In genomic region chr13:54320212-54320611, GRCm38 (mm10) we compare ENCODE assay signal across 13 mouse cellular contexts. TPM values are rescaled to one million over a fixed set of nuclear protein-coding genes. Genes with fewer than 3 reads are reported as not detected.
DNase-seq lines count a peak whose midpoint lies in the region; TF ChIP-seq lines count a peak whose summit lies in the region.
"Had no signal": no experiment of that assay in that cellular context is flagged by ENCODE, and none has a peak within 500 bp of the region (broad histone marks: within the 10 kb centered on the region; RNA-seq: fewer than 3 reads in every experiment).

No protein-coding gene starts in this region.

- 57% methylated on average over 9 of the region's 9 CpGs for WGBS in lung, adult 2 months

- no peak overlapping the region for H3K27ac ChIP-seq in gastrocnemius, adult 2 months
- no peak overlapping the region for H3K27ac ChIP-seq in ES-Bruce4 (ENCODE audit: insufficient read depth, low read length)
- H3K27ac ChIP-seq in cortical plate, adult 2 months (ENCODE audit: insufficient read depth, low read length): no peak overlapping the region
- H3K27ac ChIP-seq: hindbrain, embryonic 13.5 days; liver, embryonic 15.5 days; midbrain, embryonic 10.5 days had no signal

- no peak overlapping the region for H3K9ac ChIP-seq in ES-Bruce4 (ENCODE audit: low read depth, poor library complexity, severe bottlenecking)
- H3K9ac ChIP-seq: hindbrain, embryonic 13.5 days; liver, embryonic 15.5 days had no signal

- H3K9me3 ChIP-seq in ES-Bruce4 (replicated peaks; ENCODE audit: control insufficient read depth, insufficient read depth, low read length, poor library complexity, severe bottlenecking): no peaks in the 10 kb centered on the region
- H3K9me3 ChIP-seq: hindbrain, embryonic 13.5 days; liver, embryonic 15.5 days; midbrain, embryonic 10.5 days had no signal

- no peaks in the 10 kb centered on the region for H3K36me3 ChIP-seq in ES-Bruce4 (ENCODE audit: control insufficient read depth, insufficient read depth, low read length, poor library complexity, severe bottlenecking)
- H3K36me3 ChIP-seq: hindbrain, embryonic 13.5 days; liver, embryonic 15.5 days; midbrain, embryonic 10.5 days had no signal

- no peaks in the 10 kb centered on the region for H3K4me1 ChIP-seq in lung, adult 2 months (ENCODE audit: control insufficient read depth, insufficient read depth, low read length)
- peaks cover 5% of the 10 kb centered on the region for H3K4me1 ChIP-seq in ES-Bruce4 (ENCODE audit: control insufficient read depth, insufficient read depth, low read length)
- peaks cover 16% of the 10 kb centered on the region for H3K4me1 ChIP-seq in cortical plate, adult 2 months (ENCODE audit: control insufficient read depth, insufficient read depth, low read length)
- H3K4me1 ChIP-seq: liver, embryonic 15.5 days had no signal

- TF ChIP-seq EP300 in ES-Bruce4 (IDR thresholded peaks at IDR 0.05; ENCODE audit: insufficient read depth, low read depth, low read length): no peak

- no peak overlapping the region for H3K4me3 ChIP-seq in gastrocnemius, adult 2 months
- H3K4me3 ChIP-seq in lung, adult 2 months (replicated peaks; ENCODE audit: extremely low read depth, low read depth, low read length): no peak overlapping the region
- no peak overlapping the region for H3K4me3 ChIP-seq in ES-Bruce4 (ENCODE audit: low read depth, low read length)
- no peak overlapping the region for H3K4me3 ChIP-seq in cortical plate, adult 2 months (ENCODE audit: insufficient read depth, low read length)
- H3K4me3 ChIP-seq: erythroblast, embryonic 14.5 days; hindbrain, embryonic 13.5 days; liver, embryonic 15.5 days; midbrain, embryonic 10.5 days had no signal

- no peak for TF ChIP-seq POLR2A in lung, adult 2 months (IDR thresholded peaks at IDR 0.05; ENCODE audit: borderline replicate concordance, extremely low read depth, low read depth, low read length)
- no peak for TF ChIP-seq POLR2A in ES-Bruce4 (IDR thresholded peaks at IDR 0.05; ENCODE audit: insufficient read depth, low read length)
- TF ChIP-seq POLR2A in cortical plate, adult 2 months (IDR thresholded peaks at IDR 0.05; ENCODE audit: extremely low read depth, insufficient read depth, low read length): no peak

- TF ChIP-seq CTCF in gastrocnemius, adult 2 months (IDR thresholded peaks at IDR 0.05): peak; percentile 55
- peak; percentile 58 for TF ChIP-seq CTCF in lung, adult 2 months (IDR thresholded peaks at IDR 0.05; ENCODE audit: insufficient read depth, low read length)
- TF ChIP-seq CTCF in ES-Bruce4 (IDR thresholded peaks at IDR 0.05; ENCODE audit: low read depth, low read length): peak; percentile 63
- peak; percentile 40 for TF ChIP-seq CTCF in cortical plate, adult 2 months (IDR thresholded peaks at IDR 0.05; ENCODE audit: extremely low read depth, insufficient read depth, low read length)

- intact Hi-C loops in gastrocnemius, adult 2 months (cut with DNase I): loop anchor here (1.0 to 5.0 kb wide), 2 partner anchors 73 to 127 kb away; no protein-coding TSS in a partner anchor
- intact Hi-C loops in gastrocnemius, postnatal 14 days (cut with DNase I; ENCODE audit: low total_unique reads): loop anchor here (2.0 kb wide), 1 partner anchor 73 kb away; no protein-coding TSS in a partner anchor
- intact Hi-C loops in left cerebral cortex, postnatal 14 days (cut with DNase I): loop anchor here (5.0 kb wide), 1 partner anchor 73 kb away; no protein-coding TSS in a partner anchor

- DNase-seq in gastrocnemius, adult 2 months: no peak
- no peak for DNase-seq in gastrocnemius, postnatal 14 days
- DNase-seq in lung, adult 2 months: no peak
- no peak for DNase-seq in lung, adult 18-20 months
- no peak for DNase-seq in left cerebral cortex, postnatal 14 days (ENCODE audit: low spot score in 2 of 2)
- DNase-seq in heart, adult 8-10 months (ENCODE audit: low spot score): no peak

- H3K27me3 ChIP-seq in ES-Bruce4 (ENCODE audit: control insufficient read depth, insufficient read depth, low read length, poor library complexity, severe bottlenecking): no peaks in the 10 kb centered on the region
- H3K27me3 ChIP-seq: hindbrain, embryonic 13.5 days; liver, embryonic 15.5 days had no signal

RNA-seq across cellular contexts. Expression of gene Cplx2, which starts 50.9 kb away (rescaled TPM):
- total RNA-seq in gastrocnemius, adult 2 months (2021): under 1 TPM; 0.46 to 0.84 TPM
- 1 to 10 TPM; 3.7 to 5.1 TPM for total RNA-seq in gastrocnemius, postnatal 14 days (2021)
- polyA plus RNA-seq in lung, adult 2 months (2012; rRNA removed): 6.1 and 7.0 TPM in 2 replicates
- 1.9 and 2.0 TPM in 2 replicates for polyA plus RNA-seq in ES-Bruce4 (2011; ENCODE audit: insufficient read depth, insufficient read length, low read depth, missing spikeins)
- polyA plus RNA-seq in cortical plate, adult 2 months (2012; rRNA removed): 496 and 516 TPM in 2 replicates
- 100 to 1,000 TPM; 689 to 707 TPM for total RNA-seq in left cerebral cortex, postnatal 14 days (2021)
- total RNA-seq in heart, adult 8-10 months (2022): 1 to 10 TPM; 2.0 to 3.0 (median 2.5) TPM
- polyA plus RNA-seq: activated CD4-positive, CD25-positive, alpha-beta regulatory T cell, adult 4 months had no signal

Comparison
In these comparisons a context has a peak if more than half of its experiments do, and no peak if none do; other contexts are left out.
1. RNA of gene Cplx2, which starts 50.9 kb away (total RNA-seq): 689 to 707 TPM in left cerebral cortex, postnatal 14 days; 3.7 to 5.1 TPM in gastrocnemius, postnatal 14 days, 2.0 to 3.0 TPM in heart, adult 8-10 months and 0.46 to 0.84 TPM in gastrocnemius, adult 2 months; every median in the first group is over 100 times any median in the second.
2. Peak in every context shown above with its lines, with median percentiles within 50 percentile points of each other: CTCF ChIP-seq.